In the genomic region with DNA sequence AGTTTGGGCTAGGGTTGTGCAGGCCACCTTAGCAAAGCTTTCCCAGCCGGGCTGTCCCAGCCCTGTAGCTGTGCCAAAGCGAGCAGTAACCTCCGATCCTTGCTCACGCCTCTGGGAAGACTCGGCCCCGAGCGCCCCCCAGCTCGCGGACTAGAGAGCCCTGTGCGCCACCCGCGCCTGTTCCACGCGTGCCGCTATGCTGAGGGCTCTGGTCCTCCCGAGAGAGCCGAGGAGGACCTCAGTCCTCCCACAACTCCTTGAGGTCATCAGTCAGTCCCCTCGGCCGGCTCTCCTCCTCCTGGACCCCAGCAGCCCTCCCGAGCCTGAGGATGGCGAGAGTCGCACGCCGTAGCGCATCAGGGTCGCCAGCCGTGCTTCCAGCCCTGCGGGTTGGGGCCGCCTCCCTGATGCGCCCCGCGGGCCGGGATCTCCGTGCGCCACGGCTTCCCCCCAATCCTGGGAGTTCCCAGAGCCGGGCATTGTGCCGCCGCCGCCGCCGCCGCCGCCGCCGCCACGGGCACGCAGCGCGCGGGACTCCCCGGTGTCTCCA, we compare ENCODE assay signal across 9 mouse cellular contexts. TPM values are rescaled to one million over a fixed set of nuclear protein-coding genes. Genes with fewer than 3 reads are reported as not detected.
A peak's percentile ranks its signal among the peaks of the same experiment; 100 is the strongest.
DNase-seq lines count a peak whose midpoint lies in the region; ATAC-seq lines count a peak whose summit lies in the region.
"Had no signal": no experiment of that assay in that cellular context is flagged by ENCODE, and none has a peak within 500 bp of the region (broad histone marks: within the 10 kb centered on the region; RNA-seq: fewer than 3 reads in every experiment).

No protein-coding gene starts in this region.

- peak overlapping the region; percentile 43 for H3K4me3 ChIP-seq in heart, embryonic 15.5 days
- peak overlapping the region; percentile 72 for H3K4me3 ChIP-seq in forebrain, embryonic 12.5 days (replicated peaks)
- H3K4me3 ChIP-seq in midbrain, embryonic 11.5 days (ENCODE audit: low read depth, low read length): peak overlapping the region; percentile 72
- H3K4me3 ChIP-seq: megakaryocyte, embryonic 14.5 days had no signal

- H3K27me3 ChIP-seq in heart, embryonic 15.5 days: peaks cover 92% of the 10 kb centered on the region
- H3K27me3 ChIP-seq in forebrain, embryonic 12.5 days: peaks cover 80% of the 10 kb centered on the region
- peaks cover 35% of the 10 kb centered on the region for H3K27me3 ChIP-seq in midbrain, embryonic 11.5 days (ENCODE audit: control insufficient read depth, insufficient read depth, low read length)

- intact Hi-C loops in heart, postnatal 25 days (cut with DNase I): no loop called here

- no peaks in the 10 kb centered on the region for H3K36me3 ChIP-seq in heart, embryonic 15.5 days
- no peaks in the 10 kb centered on the region for H3K36me3 ChIP-seq in forebrain, embryonic 12.5 days (replicated peaks)
- H3K36me3 ChIP-seq in midbrain, embryonic 11.5 days (ENCODE audit: control insufficient read depth, insufficient read depth, low read length): no peaks in the 10 kb centered on the region

- no peak for DNase-seq in heart, postnatal 25 days (ENCODE audit: low spot score)
- peak; percentile 33 for DNase-seq in ZHBTc4 (ENCODE audit: low read depth, low spot score)
- peak; percentile 96 for DNase-seq in midbrain, embryonic 11.5 days (ENCODE audit: low spot score, missing footprints)
- no peak for DNase-seq in urinary bladder, adult 2 months (ENCODE audit: low spot score)
- DNase-seq in ovary, adult 18-20 months (ENCODE audit: low spot score): no peak

- no peak overlapping the region for H3K9ac ChIP-seq in heart, embryonic 15.5 days
- peak overlapping the region; percentile 80 for H3K9ac ChIP-seq in forebrain, embryonic 12.5 days
- H3K9ac ChIP-seq in midbrain, embryonic 11.5 days (ENCODE audit: low read length): peak overlapping the region; percentile 87

- H3K27ac ChIP-seq in heart, embryonic 15.5 days: no peak overlapping the region
- peak overlapping the region; percentile 92 for H3K27ac ChIP-seq in forebrain, embryonic 12.5 days
- peak overlapping the region; percentile 82 for H3K27ac ChIP-seq in midbrain, embryonic 11.5 days (ENCODE audit: low read depth, low read length)

- H3K4me1 ChIP-seq in heart, embryonic 15.5 days (replicated peaks): peaks cover 34% of the 10 kb centered on the region
- H3K4me1 ChIP-seq in forebrain, embryonic 12.5 days: peaks cover 67% of the 10 kb centered on the region
- H3K4me1 ChIP-seq in midbrain, embryonic 11.5 days (ENCODE audit: control insufficient read depth, insufficient read depth, low read length): peaks cover 38% of the 10 kb centered on the region
- H3K4me1 ChIP-seq: megakaryocyte, embryonic 14.5 days had no signal

- H3K9me3 ChIP-seq in heart, embryonic 15.5 days (replicated peaks): no peaks in the 10 kb centered on the region
- H3K9me3 ChIP-seq in forebrain, embryonic 12.5 days: no peaks in the 10 kb centered on the region
- H3K9me3 ChIP-seq in midbrain, embryonic 11.5 days (ENCODE audit: control insufficient read depth, low read length): no peaks in the 10 kb centered on the region

- peak overlapping the region; percentile 80 for H3K4me2 ChIP-seq in heart, embryonic 15.5 days
- H3K4me2 ChIP-seq in forebrain, embryonic 12.5 days: peak overlapping the region; percentile 95
- peak overlapping the region; percentile 98 for H3K4me2 ChIP-seq in midbrain, embryonic 11.5 days

- 0 out of 2 replicates have a peak, but pooled peaks have one; percentile 32 for ATAC-seq in heart, embryonic 15.5 days (replicated peaks; ENCODE audit: insufficient number of reproducible peaks, insufficient read depth, low FRiP score, low read depth)
- peak; percentile 15 for ATAC-seq in forebrain, embryonic 12.5 days (ENCODE audit: low FRiP score)
- peak; percentile 49 for ATAC-seq in midbrain, embryonic 11.5 days (ENCODE audit: low FRiP score)
- no peak for ATAC-seq in megakaryocyte, adult 5-6 weeks (ENCODE audit: poor library complexity, severe bottlenecking)

- 1% methylated on average over 52 of the region's 52 CpGs for WGBS in heart, embryonic 15.5 days
- WGBS in forebrain, embryonic 12.5 days: under 1% methylated on average over 48 of the region's 52 CpGs
- WGBS in midbrain, embryonic 11.5 days: under 1% methylated on average over 46 of the region's 52 CpGs

RNA-seq across cellular contexts. Expression of gene Rbfox3, which starts 2.9 kb away (rescaled TPM):
- polyA plus RNA-seq in heart, embryonic 15.5 days (2015; fragmentation: Nextera tagmentation; extraction: Ambion mirVana): 0.06 and 0.27 TPM in 2 replicates
- total RNA-seq in heart, postnatal 25 days (2021): under 1 TPM; 0.08 TPM
- polyA plus RNA-seq in forebrain, embryonic 12.5 days (2016; fragmentation: Nextera tagmentation; extraction: Ambion mirVana): 17.0 and 19.6 TPM in 2 replicates
- polyA plus RNA-seq in midbrain, embryonic 11.5 days (2014; fragmentation: Nextera tagmentation; extraction: Ambion mirVana): 7.1 and 8.2 TPM in 2 replicates
- polyA plus RNA-seq in urinary bladder, adult 2 months (2012; rRNA removed): 23.3 and 61.3 TPM in 2 replicates
- total RNA-seq in megakaryocyte, adult 5-6 weeks (2015): not detected in 2 replicates
- total RNA-seq in megakaryocyte, adult 5-6 weeks (2017): not detected in 2 replicates

Comparison
In these comparisons a context has a peak if more than half of its experiments do, and no peak if none do; other contexts are left out.
1. DNase-seq: peak in ZHBTc4 (single experiment) and midbrain, embryonic 11.5 days (single experiment); none in heart, postnatal 25 days (single experiment), urinary bladder, adult 2 months (single experiment) and ovary, adult 18-20 months (single experiment).
2. Peak in every context shown above with its lines, with median percentiles within 50 percentile points of each other: H3K4me2 ChIP-seq and H3K4me3 ChIP-seq.